Mouse (Mus musculus) intestine, postnatal 0 days (tissue): ENCODE data around the gene Mrpl43. TPM values are rescaled to one million over a fixed set of nuclear protein-coding genes. Genes with fewer than 3 reads are reported as not detected.

Source experiments
- ATAC-seq: fragments of 200-750 bp; cut with Nextera tagmentation; 2 replicates; pipeline ENCODE4 v1.8.0; 2017; ENCODE audit warnings: mild to moderate bottlenecking, moderate TSS enrichment, moderate library complexity
- H3K27ac ChIP-seq: fragments of 300-500 bp; sonication (generic); 2 replicates; pipeline ENCODE4 v1.5.1; 2014; ENCODE audit warnings: mild to moderate bottlenecking, low read depth, low read length, moderate library complexity
- H3K27me3 ChIP-seq: fragments of 300-500 bp; sonication (generic); replicated peaks from 2 replicates; pipeline ENCODE4 v1.6.1; 2014; ENCODE audit warnings: low read length, mixed read lengths; ENCODE audit not compliant: control insufficient read depth, insufficient read depth
- H3K36me3 ChIP-seq: fragments of 300-500 bp; sonication (generic); 2 replicates; pipeline ENCODE4 v1.6.1; 2014; ENCODE audit warnings: mild to moderate bottlenecking, moderate library complexity; ENCODE audit not compliant: control insufficient read depth, insufficient read depth
- H3K4me1 ChIP-seq: fragments of 300-500 bp; sonication (generic); replicated peaks from 2 replicates; pipeline ENCODE4 v1.6.1; 2014; ENCODE audit warnings: antibody characterized with exemption, low read length, mixed read lengths; ENCODE audit not compliant: control insufficient read depth, insufficient read depth
- H3K4me2 ChIP-seq: fragments of 300-500 bp; sonication (generic); replicated peaks from 2 replicates; pipeline ENCODE4 v1.6.1; 2014; ENCODE audit warnings: low read depth, mild to moderate bottlenecking, moderate library complexity
- H3K4me3 ChIP-seq: fragments of 300-500 bp; sonication (generic); 2 replicates; pipeline ENCODE4 v1.5.1; 2014; ENCODE audit warnings: low read depth, low read length
- H3K9ac ChIP-seq: fragments of 300-500 bp; sonication (generic); 2 replicates; pipeline ENCODE4 v1.6.1; 2014; ENCODE audit warnings: mild to moderate bottlenecking, low read depth, low read length
- H3K9me3 ChIP-seq: fragments of 300-500 bp; sonication (generic); 2 replicates; pipeline ENCODE4 v1.6.1; 2016; ENCODE audit warnings: mixed run types; ENCODE audit not compliant: control insufficient read depth
- CTCF ChIP-seq: sonication (generic); IDR thresholded peaks from 2 replicates; pipeline ENCODE4 v1.5.1; 2016; ENCODE audit warnings: low read depth, mild to moderate bottlenecking, control low read depth, antibody characterized with exemption, moderate library complexity
- WGBS: fragments of 180-500 bp; shearing (Covaris S2); extraction: QIAGEN DNeasy Blood & Tissue Kit; methylation state at CpG from one replicate; pipeline ENCODE4 v1.1.7; 2014; 5-methylcytosine and 5-hydroxymethylcytosine counted together
- polyA plus RNA-seq: library from polyadenylated mRNA; unstranded; fragments of >200 nt; fragmentation: Nextera tagmentation; extraction: Ambion mirVana; gene quantifications from 2 replicates; pipeline ENCODE4 v1.2.1, GENCODE M21; 2015

Mrpl43 gene
- polyA plus RNA-seq, 1 experiment from 2014 or later = 80.1 TPM

DNA sequence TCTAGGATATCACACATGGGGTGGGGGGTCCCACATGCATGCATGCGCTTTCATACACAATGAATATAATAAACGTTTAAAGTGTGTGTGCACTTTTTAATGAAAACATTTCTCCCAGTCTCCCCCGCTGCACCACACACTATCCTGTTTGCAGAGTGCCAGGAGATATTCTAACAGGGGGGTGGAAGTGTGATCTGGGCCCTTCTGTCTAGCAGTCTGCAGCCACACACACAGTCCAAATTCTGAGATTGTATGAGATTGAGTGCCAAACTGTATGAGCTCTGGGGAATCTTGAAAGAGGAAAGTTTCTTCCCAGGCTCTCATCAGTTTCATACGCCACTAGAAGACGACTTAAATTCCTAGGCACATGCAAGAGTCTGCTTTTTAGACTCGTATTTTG lies 18.4 kb downstream of the Mrpl43 start:
- H3K36me3 ChIP-seq = peaks cover 8% of the 10 kb centered on the region; the same call in 1 of the 2 replicates
- TF ChIP-seq CTCF = no peak
- H3K27ac ChIP-seq = no peak overlapping the region
- 0 out of 2 replicates have a peak, but pooled peaks cover 18% of the 10 kb centered on the region for H3K4me1 ChIP-seq
- H3K4me2 ChIP-seq = no peak overlapping the region
- no peaks in the 10 kb centered on the region for H3K27me3 ChIP-seq
- H3K9me3 ChIP-seq = no peaks in the 10 kb centered on the region
- ATAC-seq = no peak
- no peak overlapping the region for H3K4me3 ChIP-seq
- 62% methylated on average over 6 of the region's 6 CpGs for WGBS
- no peak overlapping the region for H3K9ac ChIP-seq

DNA sequence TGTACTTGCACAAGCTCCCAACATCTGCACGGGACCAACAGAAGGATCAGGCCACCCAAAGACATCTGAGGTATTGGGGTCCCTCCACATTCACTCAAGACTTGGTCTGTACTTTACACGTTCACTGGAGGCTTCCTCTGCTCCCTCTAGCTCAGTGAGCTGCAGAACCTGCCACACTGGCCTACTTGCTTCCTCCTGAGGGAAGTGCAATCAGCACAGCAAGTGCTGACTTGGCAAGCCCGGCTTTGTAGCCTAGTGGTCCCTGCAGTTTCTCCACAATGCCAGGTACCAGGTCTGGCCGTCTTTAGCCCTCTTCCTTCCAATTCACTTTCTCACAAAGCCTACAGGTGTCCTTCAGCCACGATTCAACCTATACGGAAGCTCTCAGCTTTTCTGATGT lies 19.2 kb downstream of the Mrpl43 start:
- 58% methylated on average over 6 of the region's 6 CpGs for WGBS
- H3K9me3 ChIP-seq = no peaks in the 10 kb centered on the region
- H3K4me1 ChIP-seq = 0 out of 2 replicates have a peak, but pooled peaks cover 12% of the 10 kb centered on the region
- TF ChIP-seq CTCF = no peak
- H3K27ac ChIP-seq = peak overlapping the region; percentile 15; the same call in 1 of the 2 replicates
- ATAC-seq = no peak
- H3K36me3 ChIP-seq = no peaks in the 10 kb centered on the region
- H3K27me3 ChIP-seq = no peaks in the 10 kb centered on the region
- no peak overlapping the region for H3K4me3 ChIP-seq
- no peak overlapping the region for H3K9ac ChIP-seq
- no peak overlapping the region; the same call in 1 of the 2 replicates for H3K4me2 ChIP-seq

DNA sequence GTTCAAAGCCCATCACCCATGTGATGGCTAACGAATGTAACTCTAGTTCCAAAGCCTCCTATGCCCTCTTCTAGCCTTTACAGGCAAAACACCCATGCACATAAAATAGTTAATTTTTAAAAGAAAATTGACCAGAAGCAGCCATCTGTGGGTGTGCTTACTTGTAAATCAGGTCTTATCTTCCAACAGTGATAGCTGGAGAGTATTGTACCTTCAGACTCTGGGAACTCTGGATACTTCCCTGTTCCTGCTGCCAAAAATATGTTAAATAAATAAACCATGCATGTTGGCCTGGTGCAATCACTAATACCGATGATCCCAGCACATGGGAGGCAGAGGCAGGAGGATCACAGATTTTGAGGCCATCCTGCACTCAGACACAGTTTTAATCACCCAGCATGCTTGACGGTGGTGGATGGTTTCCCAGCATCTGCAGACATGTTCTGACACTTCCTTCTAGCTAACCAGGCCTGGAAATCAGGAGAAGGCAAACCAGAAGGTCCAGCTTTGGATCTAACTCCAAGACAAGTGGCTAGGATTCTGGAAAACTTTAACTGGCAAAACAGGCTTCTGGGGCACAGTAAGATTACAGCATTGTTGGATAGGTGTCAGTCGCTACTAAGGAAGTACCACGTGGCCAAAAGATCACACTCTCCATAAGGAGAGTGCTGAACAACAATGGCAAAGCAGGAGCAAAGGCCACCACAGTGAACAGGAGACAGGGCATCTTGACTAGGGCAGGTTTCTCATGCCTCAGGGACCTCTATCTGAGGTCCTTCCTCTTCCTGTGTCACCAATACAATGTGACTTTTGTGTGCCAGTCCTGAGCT lies 20.9 kb downstream of the Mrpl43 start:
- peak overlapping the region; percentile 66; the same call in 1 of the 2 replicates for H3K27ac ChIP-seq
- no peak overlapping the region for H3K4me2 ChIP-seq
- 21% methylated on average over 5 of the region's 5 CpGs for WGBS
- H3K4me1 ChIP-seq = 0 out of 2 replicates have a peak, but pooled peaks cover 12% of the 10 kb centered on the region
- peaks cover 5% of the 10 kb centered on the region for H3K36me3 ChIP-seq
- ATAC-seq = peak; percentile 71
- no peak overlapping the region for H3K4me3 ChIP-seq
- H3K27me3 ChIP-seq = no peaks in the 10 kb centered on the region
- no peaks in the 10 kb centered on the region for H3K9me3 ChIP-seq
- no peak for TF ChIP-seq CTCF
- H3K9ac ChIP-seq = no peak overlapping the region

DNA sequence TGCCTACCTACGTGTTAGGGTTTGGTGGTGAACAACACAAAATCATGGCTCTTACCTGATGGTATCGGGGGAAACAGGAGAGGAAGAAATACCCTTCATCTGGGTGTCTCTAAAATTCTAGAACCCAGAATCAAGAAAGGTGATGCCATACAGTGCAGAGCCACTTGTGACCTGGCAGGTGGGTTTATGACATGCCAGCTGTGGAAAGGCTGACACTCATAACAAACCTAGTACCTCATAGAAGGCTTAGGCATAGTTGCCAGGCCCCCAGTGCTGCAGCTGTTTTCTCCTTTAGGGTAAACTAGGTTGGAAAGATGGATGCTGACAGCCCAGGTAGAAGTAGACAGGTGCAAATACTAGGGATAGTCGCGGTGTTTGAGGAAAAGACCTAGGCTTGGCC lies 21.8 kb downstream of the Mrpl43 start:
- Histone ChIP-seq H3K27ac (peak overlapping the region; percentile 66), H3K4me1 (0 out of 2 replicates have a peak, but pooled peaks cover 12% of the 10 kb centered on the region), H3K4me3 (no peak overlapping the region), H3K4me2 (no peak overlapping the region), H3K27me3 (no peaks in the 10 kb centered on the region), H3K9ac (no peak overlapping the region), H3K36me3 (peaks cover 5% of the 10 kb centered on the region), H3K9me3 (no peaks in the 10 kb centered on the region)
- 77% methylated on average over 4 of the region's 4 CpGs for WGBS
- no peak for ATAC-seq
- TF ChIP-seq CTCF = no peak

DNA sequence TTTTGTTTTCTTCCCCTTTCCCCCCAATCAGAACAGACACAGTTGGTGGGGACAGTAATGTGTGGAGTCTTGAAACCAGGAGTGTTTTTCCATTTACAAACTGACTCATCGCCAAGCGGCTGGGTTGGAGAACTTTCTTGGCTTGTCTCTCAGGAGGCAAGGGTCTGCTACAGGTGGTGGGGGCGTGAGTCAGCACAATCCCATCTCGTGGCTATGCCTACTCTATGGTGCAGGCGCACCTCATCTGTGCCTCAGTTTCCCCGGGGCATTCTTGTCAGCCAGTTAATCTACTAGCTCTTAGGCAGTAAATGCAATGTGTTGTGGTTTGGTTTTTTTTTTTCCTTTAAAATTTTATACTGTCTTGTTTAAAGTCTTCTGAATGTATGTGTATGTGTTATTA lies 22.9 kb downstream of the Mrpl43 start:
- Histone ChIP-seq H3K27me3 (no peaks in the 10 kb centered on the region), H3K27ac (peak overlapping the region; percentile 37; the same call in 1 of the 2 replicates), H3K4me2 (no peak overlapping the region), H3K36me3 (peaks cover 11% of the 10 kb centered on the region), H3K9me3 (no peaks in the 10 kb centered on the region), H3K4me1 (0 out of 2 replicates have a peak, but pooled peaks cover 6% of the 10 kb centered on the region), H3K9ac (no peak overlapping the region), H3K4me3 (no peak overlapping the region)
- TF ChIP-seq CTCF = no peak
- WGBS = 68% methylated on average over 6 of the region's 6 CpGs
- no peak for ATAC-seq

DNA sequence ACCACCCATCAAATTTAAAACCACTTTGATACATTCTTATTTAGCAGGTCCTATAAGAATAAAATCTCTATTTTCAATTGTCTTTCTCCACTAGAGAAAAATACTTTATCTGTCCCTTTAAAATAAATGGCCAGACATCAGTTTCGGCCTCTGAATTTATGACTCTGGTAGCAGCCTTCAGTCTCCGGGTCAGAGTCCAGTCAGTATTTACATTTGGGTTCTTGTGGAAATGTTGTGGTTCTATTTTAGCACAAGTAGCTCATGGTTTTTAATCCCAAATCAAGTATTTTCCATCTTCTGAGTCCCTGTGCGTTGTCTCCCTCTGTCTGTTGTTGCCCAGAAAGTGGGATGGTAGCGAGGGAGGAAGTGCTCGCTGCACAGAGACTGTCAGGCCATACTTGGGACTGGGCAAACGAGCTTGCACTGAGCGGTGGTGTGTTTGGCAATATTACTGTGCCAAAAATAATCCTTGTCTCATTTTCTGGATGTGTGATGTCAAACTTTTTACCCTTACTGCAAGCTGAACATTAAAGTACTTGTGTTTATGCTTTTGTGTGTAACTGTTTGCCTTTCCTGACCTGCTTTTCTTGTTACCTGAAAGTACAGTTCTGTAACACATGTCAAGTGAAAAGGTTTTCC lies 23.6 kb downstream of the Mrpl43 start:
- ATAC-seq = no peak
- H3K4me2 ChIP-seq = peak overlapping the region; percentile 52
- no peaks in the 10 kb centered on the region for H3K9me3 ChIP-seq
- peak overlapping the region; percentile 76 for H3K27ac ChIP-seq
- no peak for TF ChIP-seq CTCF
- no peak overlapping the region for H3K9ac ChIP-seq
- peaks cover 18% of the 10 kb centered on the region for H3K36me3 ChIP-seq
- WGBS = 34% methylated on average over 7 of the region's 7 CpGs
- no peaks in the 10 kb centered on the region for H3K27me3 ChIP-seq
- no peak overlapping the region for H3K4me3 ChIP-seq
- 0 out of 2 replicates have a peak, but pooled peaks cover 6% of the 10 kb centered on the region for H3K4me1 ChIP-seq
